In the genomic region with DNA sequence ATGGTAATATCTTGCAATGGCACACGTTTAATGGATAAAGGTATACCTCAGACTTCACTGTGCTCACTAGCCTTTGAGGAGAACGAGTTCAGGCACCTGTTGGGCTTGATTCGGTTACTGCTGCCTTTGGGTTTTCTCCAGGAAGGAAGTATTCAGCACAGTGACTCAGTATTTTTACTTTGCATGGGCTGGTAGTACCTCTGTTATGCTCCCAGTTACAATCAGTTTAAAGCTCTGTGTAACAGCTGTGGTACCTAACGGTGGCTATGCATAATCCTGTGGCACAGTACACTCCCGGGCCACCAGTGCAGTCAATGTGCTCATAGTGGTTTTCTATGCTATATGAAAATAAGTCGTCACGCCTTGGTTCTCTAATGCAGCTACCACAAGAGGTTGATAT, we compare ENCODE assay signal across 22 mouse cellular contexts. TPM values are rescaled to one million over a fixed set of nuclear protein-coding genes. Genes with fewer than 3 reads are reported as not detected.
"Had no signal": no experiment of that assay in that cellular context is flagged by ENCODE, and none has a peak within 500 bp of the region (broad histone marks: within the 10 kb centered on the region; RNA-seq: fewer than 3 reads in every experiment).

No protein-coding gene starts in this region.

- H3K9ac ChIP-seq: liver, postnatal 0 days; lung, embryonic 15.5 days; midbrain, embryonic 13.5 days; neural tube, embryonic 13.5 days; neural tube, embryonic 15.5 days had no signal

- H3K4me1 ChIP-seq: lung, embryonic 15.5 days; midbrain, embryonic 13.5 days; neural tube, embryonic 13.5 days; neural tube, embryonic 15.5 days had no signal

- H3K4me3 ChIP-seq: lung, embryonic 15.5 days; midbrain, embryonic 13.5 days; myocyte; neural tube, embryonic 13.5 days; neural tube, embryonic 15.5 days had no signal

- H3K4me2 ChIP-seq: lung, embryonic 15.5 days; midbrain, embryonic 11.5 days; midbrain, embryonic 13.5 days; neural tube, embryonic 13.5 days; neural tube, embryonic 15.5 days had no signal

- DNase-seq: liver, postnatal 0 days; lung, adult 2 months; lung, postnatal 14 days; lung, postnatal 36 days; retina, postnatal 1 day; right cerebral cortex, adult 18-20 months; right cerebral cortex, postnatal 25 days; right cerebral cortex, postnatal 4 days; spleen, adult 18-20 months; thymus, adult 18-20 months; thymus, postnatal 14 days; thymus, postnatal 36 days had no signal

- ATAC-seq: liver, postnatal 0 days; lung, postnatal 0 days; midbrain, embryonic 13.5 days; midbrain, embryonic 16.5 days had no signal

- H3K27ac ChIP-seq: lung, embryonic 15.5 days; macrophage; midbrain, embryonic 13.5 days; neural tube, embryonic 13.5 days; neural tube, embryonic 15.5 days had no signal

- H3K27me3 ChIP-seq: lung, embryonic 15.5 days; midbrain, embryonic 13.5 days; neural tube, embryonic 13.5 days; neural tube, embryonic 15.5 days had no signal

- H3K9me3 ChIP-seq: lung, embryonic 15.5 days; midbrain, embryonic 13.5 days; neural tube, embryonic 13.5 days; neural tube, embryonic 15.5 days had no signal

RNA-seq across cellular contexts. Expression of a gene that starts 55.5 kb away (rescaled TPM):
- polyA plus RNA-seq: lung, adult 2 months; macrophage; small intestine, adult 2 months had no signal
